Mouse (Mus musculus): Measurements from ENCODE around the gene Fut2.
A peak's percentile ranks its signal among the peaks of the same experiment; 100 is the strongest.

The Fut2 gene

GRCm38 (mm10) chr7:45666161-45666560 lies at the start of gene Fut2:
Fut2 (minus strand) TSS chr7:45666394.
- DNase-seq (ENCODE audit: low spot score): no peak

- peak; percentile 97 for DNase-seq (ENCODE audit: low spot score)
Measured at GRCm38 (mm10) chr7:45715090-45715708, 49.0 kb upstream of the Fut2 start, which contains the start of gene Rpl18. Rpl18 (plus strand) TSS chr7:45715457.

GRCm38 (mm10) chr7:45714630-45715089 lies 48.5 kb upstream of the Fut2 start:
- no peak for DNase-seq (ENCODE audit: low spot score)

- DNase-seq (ENCODE audit: low spot score): no peak
Measured at GRCm38 (mm10) chr7:45713881-45714520, 47.8 kb upstream of the Fut2 start.

- DNase-seq (ENCODE audit: low spot score): no peak
Measured at GRCm38 (mm10) chr7:45713396-45713795, 47.2 kb upstream of the Fut2 start.

GRCm38 (mm10) chr7:45712022-45712757 lies 46.0 kb upstream of the Fut2 start:
- peak; percentile 79 for DNase-seq (ENCODE audit: low spot score)

GRCm38 (mm10) chr7:45711316-45712021 lies 45.3 kb upstream of the Fut2 start:
- DNase-seq (ENCODE audit: low spot score): no peak

GRCm38 (mm10) chr7:45710477-45711191 lies 44.4 kb upstream of the Fut2 start:
- no peak for DNase-seq (ENCODE audit: low spot score)

- DNase-seq (ENCODE audit: low spot score): no peak
Measured at GRCm38 (mm10) chr7:45709677-45710355, 43.6 kb upstream of the Fut2 start.

- DNase-seq (ENCODE audit: low spot score): peak; percentile 47
Measured at GRCm38 (mm10) chr7:45709036-45709435, 42.8 kb upstream of the Fut2 start.

- peak; percentile 91 for DNase-seq (ENCODE audit: low spot score)
Measured at GRCm38 (mm10) chr7:45708221-45708761, 42.1 kb upstream of the Fut2 start.

- DNase-seq (ENCODE audit: low spot score): peak; percentile 96
Measured at GRCm38 (mm10) chr7:45707375-45707967, 41.3 kb upstream of the Fut2 start.

GRCm38 (mm10) chr7:45706721-45707241 lies 40.6 kb upstream of the Fut2 start:
- DNase-seq (ENCODE audit: low spot score): peak; percentile 88

- DNase-seq (ENCODE audit: low spot score): peak; percentile 81
Measured at GRCm38 (mm10) chr7:45705873-45706281, 39.7 kb upstream of the Fut2 start.

GRCm38 (mm10) chr7:45705443-45705864 lies 39.3 kb upstream of the Fut2 start:
- no peak for DNase-seq (ENCODE audit: low spot score)

GRCm38 (mm10) chr7:45704730-45705442 lies 38.7 kb upstream of the Fut2 start, which contains the start of gene Dbp:
Dbp (plus strand) TSS chr7:45705088.
- DNase-seq (ENCODE audit: low spot score): peak; percentile 100

- peak; percentile 80 for DNase-seq (ENCODE audit: low spot score)
Measured at GRCm38 (mm10) chr7:45704046-45704559, 37.9 kb upstream of the Fut2 start.

GRCm38 (mm10) chr7:45703521-45704033 lies 37.4 kb upstream of the Fut2 start:
- DNase-seq (ENCODE audit: low spot score): no peak
